Mouse (Mus musculus): ENCODE measurements around the gene Rpl31.

DNA sequence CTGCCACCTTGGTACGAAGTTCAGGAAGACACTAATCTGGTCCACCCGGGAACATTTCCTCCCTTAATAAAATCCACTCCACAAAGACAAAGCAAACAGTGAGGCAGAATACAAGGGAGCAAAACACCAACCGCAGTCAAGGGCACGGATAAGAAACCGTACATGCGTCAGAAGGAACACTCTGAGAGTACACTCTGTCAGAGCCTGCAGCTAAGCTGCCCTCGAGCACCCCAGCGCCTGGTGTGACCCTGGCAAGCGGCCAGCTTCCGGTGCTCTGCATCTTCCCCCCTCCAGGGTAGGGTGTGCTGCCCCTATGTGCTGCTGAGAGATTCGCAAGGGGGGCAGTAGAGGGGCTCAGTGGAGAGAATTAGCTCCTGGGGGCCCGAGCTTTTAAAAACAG lies 50.2 kb downstream of the Rpl31 start:
- TF ChIP-seq CTCF (IDR thresholded peaks at IDR 0.05; ENCODE audit: borderline replicate concordance, insufficient read depth, low read depth, low read length) (no peak), POLR2A (IDR thresholded peaks at IDR 0.05; ENCODE audit: borderline replicate concordance, insufficient read depth, low read length) (no peak)

Data from cerebellum, adult 2 months (tissue).